Mouse (Mus musculus): ENCODE measurements around the gene Cckbr.

Gene Cckbr

DNA sequence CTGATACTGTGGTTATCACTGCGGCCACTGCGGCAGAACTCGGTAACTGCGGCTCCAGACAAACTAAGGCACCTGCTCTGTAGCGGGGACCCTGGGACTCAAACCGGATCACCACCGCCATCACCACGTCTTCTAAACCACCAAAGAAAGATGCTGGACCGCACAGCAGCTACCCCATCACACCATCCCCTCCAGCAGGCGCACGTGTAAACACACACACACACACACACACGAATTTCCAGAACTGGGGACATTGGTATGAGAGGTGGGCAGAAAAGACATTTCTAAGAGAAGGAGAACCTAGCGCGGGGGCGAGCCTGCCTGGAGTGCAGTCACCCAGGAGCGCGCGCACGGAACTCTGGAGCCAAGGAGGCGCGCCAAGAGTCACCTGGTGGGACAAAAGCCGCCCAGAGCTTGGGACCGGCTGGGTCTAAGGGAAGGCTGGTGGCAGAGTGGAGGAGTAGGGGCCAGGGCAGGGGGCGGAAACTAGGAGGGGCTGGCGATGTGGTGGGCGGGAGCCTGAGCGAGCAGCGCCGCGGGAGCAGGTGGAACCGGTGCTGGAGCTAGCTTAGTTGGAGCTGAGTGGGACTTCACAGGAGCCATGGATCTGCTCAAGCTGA, at the start of gene Cckbr:
TSS of gene Cckbr (plus strand) at position 308 of the 620 bp plus-strand sequence.
- TF ChIP-seq NANOG (IDR thresholded peaks at IDR 0.05; ENCODE audit: borderline replicate concordance, low read length) (no peak), CTCF (conservative IDR thresholded peaks at IDR 0.05; ENCODE audit: low read length) (no peak), POU5F1 (IDR thresholded peaks at IDR 0.05; ENCODE audit: borderline replicate concordance, low read length) (no peak)

DNA sequence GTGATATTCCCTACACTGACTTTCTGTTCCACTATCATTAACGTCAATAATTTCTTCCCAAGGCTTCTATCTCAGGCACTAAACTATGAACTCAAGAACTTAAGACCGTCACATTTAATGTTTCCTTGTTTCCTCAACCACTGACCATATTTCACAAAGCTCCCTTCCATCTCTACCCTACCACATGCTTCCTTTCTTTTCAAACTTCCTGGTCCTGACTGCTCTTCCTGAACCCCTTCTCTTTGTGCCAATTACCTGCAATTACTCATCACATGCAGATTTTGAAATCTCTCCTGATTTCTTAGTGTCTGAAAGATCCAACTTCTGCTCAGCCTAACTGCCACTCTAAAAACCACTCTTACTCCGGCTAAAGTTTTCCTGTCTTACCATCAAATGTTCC, 45.2 kb upstream of the Cckbr start:
- TF ChIP-seq CTCF (conservative IDR thresholded peaks at IDR 0.05; ENCODE audit: low read length), result no peak
- TF ChIP-seq POU5F1 (IDR thresholded peaks at IDR 0.05; ENCODE audit: borderline replicate concordance, low read length), result no peak
- no peak for TF ChIP-seq NANOG (IDR thresholded peaks at IDR 0.05; ENCODE audit: borderline replicate concordance, low read length)
- Histone ChIP-seq H3K4me3 (replicated peaks; ENCODE audit: low read length) (no peak overlapping the region), H3K36me3 (ENCODE audit: insufficient read depth, low read length) (peaks cover 98% of the 10 kb centered on the region), H3K4me1 (replicated peaks; ENCODE audit: low read depth, low read length) (no peaks in the 10 kb centered on the region), H3K9me3 (ENCODE audit: low read length) (no peaks in the 10 kb centered on the region), H3K27me3 (ENCODE audit: insufficient read depth, low read length) (no peaks in the 10 kb centered on the region)

More for the DNA sequence above, at the start of gene Cckbr:
- Histone ChIP-seq H3K36me3 (ENCODE audit: insufficient read depth, low read length) (no peaks in the 10 kb centered on the region), H3K4me3 (replicated peaks; ENCODE audit: low read length) (peak within 1 kb of the TSS; percentile 77), H3K4me1 (replicated peaks; ENCODE audit: low read depth, low read length) (peaks cover 11% of the 10 kb centered on the region), H3K9me3 (ENCODE audit: low read length) (no peaks in the 10 kb centered on the region), H3K27me3 (ENCODE audit: insufficient read depth, low read length) (peaks cover 74% of the 10 kb centered on the region)

DNA sequence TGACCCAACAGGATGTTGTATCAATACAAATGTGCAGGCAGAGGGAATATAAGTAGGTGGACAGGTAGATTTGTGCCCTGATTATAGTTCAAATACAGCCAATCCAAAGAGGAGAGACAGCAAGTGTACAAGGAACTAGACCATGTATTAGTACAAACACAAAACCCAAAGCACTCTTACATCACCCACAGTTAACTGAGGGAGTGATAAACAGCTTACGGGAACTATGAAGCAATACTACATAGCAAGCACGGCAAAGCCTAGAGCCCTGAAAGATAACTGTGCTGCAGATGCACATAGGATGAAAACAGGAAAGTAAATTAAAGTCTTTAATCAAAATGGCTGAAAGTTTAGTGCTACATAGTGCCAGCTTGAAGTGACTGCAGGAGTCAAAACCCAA, 37.8 kb upstream of the Cckbr start:
- TF ChIP-seq CTCF (conservative IDR thresholded peaks at IDR 0.05; ENCODE audit: low read length), result no peak
- Histone ChIP-seq H3K36me3 (ENCODE audit: insufficient read depth, low read length) (peaks cover 87% of the 10 kb centered on the region), H3K9me3 (ENCODE audit: low read length) (no peaks in the 10 kb centered on the region), H3K27me3 (ENCODE audit: insufficient read depth, low read length) (no peaks in the 10 kb centered on the region), H3K4me1 (replicated peaks; ENCODE audit: low read depth, low read length) (no peaks in the 10 kb centered on the region), H3K4me3 (replicated peaks; ENCODE audit: low read length) (no peak overlapping the region)

DNA sequence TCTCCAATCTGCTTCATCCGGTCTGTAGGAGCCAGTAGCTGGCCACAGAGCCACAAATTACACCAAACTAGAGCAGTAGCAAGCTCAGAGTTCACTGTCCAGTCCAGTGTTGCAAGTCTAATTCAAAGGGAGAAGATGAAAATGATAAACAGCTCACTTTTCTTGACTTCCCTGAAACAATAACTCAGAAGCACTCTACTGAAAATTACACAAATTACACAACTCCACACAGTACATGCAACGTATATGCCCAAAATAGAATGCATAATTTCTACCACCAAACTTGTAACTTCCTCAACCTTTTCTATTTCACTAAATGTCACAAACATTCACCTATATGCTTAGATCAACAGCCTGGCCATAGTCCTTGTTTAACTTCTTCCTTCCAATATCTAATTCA, 35.3 kb upstream of the Cckbr start:
- no peaks in the 10 kb centered on the region for H3K27me3 ChIP-seq (ENCODE audit: insufficient read depth, low read length)
- no peaks in the 10 kb centered on the region for H3K4me1 ChIP-seq (replicated peaks; ENCODE audit: low read depth, low read length)
- H3K36me3 ChIP-seq (ENCODE audit: insufficient read depth, low read length), result peaks cover 74% of the 10 kb centered on the region
- no peaks in the 10 kb centered on the region for H3K9me3 ChIP-seq (ENCODE audit: low read length)
- TF ChIP-seq NANOG (IDR thresholded peaks at IDR 0.05; ENCODE audit: borderline replicate concordance, low read length) (no peak), CTCF (conservative IDR thresholded peaks at IDR 0.05; ENCODE audit: low read length) (no peak), POU5F1 (IDR thresholded peaks at IDR 0.05; ENCODE audit: borderline replicate concordance, low read length) (no peak)
- H3K4me3 ChIP-seq (replicated peaks; ENCODE audit: low read length), result no peak overlapping the region

DNA sequence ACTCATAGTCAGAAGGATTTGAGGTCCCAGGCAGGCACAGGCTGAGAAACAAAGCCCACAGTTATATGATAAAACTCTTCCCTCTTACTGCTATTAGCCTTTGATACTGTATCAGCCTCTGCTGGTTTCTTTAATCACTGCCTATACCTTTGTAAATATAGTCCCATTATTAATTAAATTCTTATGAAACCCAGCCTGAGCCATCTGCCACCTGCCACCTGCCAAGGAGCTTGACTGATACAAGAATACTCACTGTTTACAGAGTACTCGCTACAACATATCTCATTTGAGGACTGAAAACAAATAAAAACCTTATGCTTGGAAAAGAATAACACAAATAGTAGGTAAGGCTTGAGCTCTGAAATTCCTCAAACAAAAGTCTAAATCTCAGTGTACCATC, 30.9 kb upstream of the Cckbr start:
- Histone ChIP-seq H3K4me1 (replicated peaks; ENCODE audit: low read depth, low read length) (peaks cover 13% of the 10 kb centered on the region), H3K9me3 (ENCODE audit: low read length) (no peaks in the 10 kb centered on the region), H3K36me3 (ENCODE audit: insufficient read depth, low read length) (peaks cover 52% of the 10 kb centered on the region), H3K4me3 (replicated peaks; ENCODE audit: low read length) (no peak overlapping the region), H3K27me3 (ENCODE audit: insufficient read depth, low read length) (no peaks in the 10 kb centered on the region)
- no peak for TF ChIP-seq POU5F1 (IDR thresholded peaks at IDR 0.05; ENCODE audit: borderline replicate concordance, low read length)
- no peak for TF ChIP-seq NANOG (IDR thresholded peaks at IDR 0.05; ENCODE audit: borderline replicate concordance, low read length)
- no peak for TF ChIP-seq CTCF (conservative IDR thresholded peaks at IDR 0.05; ENCODE audit: low read length)

DNA sequence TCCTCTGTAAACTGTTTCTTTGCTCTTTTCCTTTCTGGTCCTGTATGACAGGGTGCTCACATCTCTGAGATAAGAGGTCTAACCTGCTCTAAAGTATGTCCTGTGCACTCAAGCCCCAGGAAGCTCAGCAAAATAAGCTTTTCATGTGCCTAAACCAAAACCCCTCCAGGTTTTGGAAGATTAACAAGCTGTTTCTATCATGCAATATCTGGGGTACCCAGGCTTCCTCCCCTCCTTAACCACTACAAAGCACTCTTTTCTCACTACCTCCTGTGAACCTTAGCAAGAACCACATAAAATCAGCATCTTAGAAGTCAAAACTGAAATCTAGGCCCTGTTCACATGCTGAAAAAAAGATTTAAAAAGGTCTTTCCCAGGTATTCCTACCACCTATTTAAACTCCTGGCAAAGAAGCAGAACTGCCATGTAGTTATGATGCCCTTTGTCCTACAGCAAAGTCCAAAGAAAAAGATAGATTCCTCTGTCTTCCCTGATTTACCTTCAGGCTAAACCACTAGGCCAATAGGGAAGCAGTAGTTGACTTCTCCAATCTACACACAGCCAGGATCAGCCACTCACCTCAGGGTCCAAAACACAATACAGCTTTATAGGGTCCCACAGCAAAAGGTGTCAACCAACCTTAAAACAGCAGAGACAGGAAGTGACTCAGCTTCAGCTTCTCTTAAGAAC, 30.3 kb upstream of the Cckbr start:
- no peaks in the 10 kb centered on the region for H3K9me3 ChIP-seq (ENCODE audit: low read length)
- H3K4me3 ChIP-seq (replicated peaks; ENCODE audit: low read length), result no peak overlapping the region
- no peaks in the 10 kb centered on the region for H3K27me3 ChIP-seq (ENCODE audit: insufficient read depth, low read length)
- no peak for TF ChIP-seq NANOG (IDR thresholded peaks at IDR 0.05; ENCODE audit: borderline replicate concordance, low read length)
- TF ChIP-seq CTCF (conservative IDR thresholded peaks at IDR 0.05; ENCODE audit: low read length), result no peak
- no peak for TF ChIP-seq POU5F1 (IDR thresholded peaks at IDR 0.05; ENCODE audit: borderline replicate concordance, low read length)
- H3K4me1 ChIP-seq (replicated peaks; ENCODE audit: low read depth, low read length), result peaks cover 13% of the 10 kb centered on the region
- H3K36me3 ChIP-seq (ENCODE audit: insufficient read depth, low read length), result peaks cover 46% of the 10 kb centered on the region

DNA sequence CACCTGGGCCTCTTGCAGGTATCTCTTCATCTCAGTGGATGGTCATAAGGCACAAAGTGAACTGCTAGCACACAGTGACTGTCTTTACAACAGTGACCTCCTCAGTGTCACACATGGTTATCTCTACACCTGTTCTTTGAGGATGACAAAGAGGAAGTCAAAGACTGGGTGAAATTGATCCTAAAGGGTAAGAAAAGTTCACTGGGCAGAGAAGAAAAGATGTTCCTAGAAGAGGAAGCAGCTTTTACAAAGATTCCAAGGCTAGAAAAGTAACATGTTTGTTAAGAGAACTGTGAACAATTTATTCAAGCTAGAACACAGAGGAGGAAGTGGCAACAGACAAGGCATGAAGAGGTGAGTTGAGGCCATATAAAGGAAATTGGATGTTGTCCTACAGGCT, 29.4 kb upstream of the Cckbr start:
- Histone ChIP-seq H3K4me1 (replicated peaks; ENCODE audit: low read depth, low read length) (peaks cover 21% of the 10 kb centered on the region), H3K9me3 (ENCODE audit: low read length) (no peaks in the 10 kb centered on the region), H3K36me3 (ENCODE audit: insufficient read depth, low read length) (peaks cover 43% of the 10 kb centered on the region), H3K4me3 (replicated peaks; ENCODE audit: low read length) (no peak overlapping the region), H3K27me3 (ENCODE audit: insufficient read depth, low read length) (no peaks in the 10 kb centered on the region)
- TF ChIP-seq POU5F1 (IDR thresholded peaks at IDR 0.05; ENCODE audit: borderline replicate concordance, low read length) (no peak), CTCF (conservative IDR thresholded peaks at IDR 0.05; ENCODE audit: low read length) (no peak), NANOG (IDR thresholded peaks at IDR 0.05; ENCODE audit: borderline replicate concordance, low read length) (no peak)

DNA sequence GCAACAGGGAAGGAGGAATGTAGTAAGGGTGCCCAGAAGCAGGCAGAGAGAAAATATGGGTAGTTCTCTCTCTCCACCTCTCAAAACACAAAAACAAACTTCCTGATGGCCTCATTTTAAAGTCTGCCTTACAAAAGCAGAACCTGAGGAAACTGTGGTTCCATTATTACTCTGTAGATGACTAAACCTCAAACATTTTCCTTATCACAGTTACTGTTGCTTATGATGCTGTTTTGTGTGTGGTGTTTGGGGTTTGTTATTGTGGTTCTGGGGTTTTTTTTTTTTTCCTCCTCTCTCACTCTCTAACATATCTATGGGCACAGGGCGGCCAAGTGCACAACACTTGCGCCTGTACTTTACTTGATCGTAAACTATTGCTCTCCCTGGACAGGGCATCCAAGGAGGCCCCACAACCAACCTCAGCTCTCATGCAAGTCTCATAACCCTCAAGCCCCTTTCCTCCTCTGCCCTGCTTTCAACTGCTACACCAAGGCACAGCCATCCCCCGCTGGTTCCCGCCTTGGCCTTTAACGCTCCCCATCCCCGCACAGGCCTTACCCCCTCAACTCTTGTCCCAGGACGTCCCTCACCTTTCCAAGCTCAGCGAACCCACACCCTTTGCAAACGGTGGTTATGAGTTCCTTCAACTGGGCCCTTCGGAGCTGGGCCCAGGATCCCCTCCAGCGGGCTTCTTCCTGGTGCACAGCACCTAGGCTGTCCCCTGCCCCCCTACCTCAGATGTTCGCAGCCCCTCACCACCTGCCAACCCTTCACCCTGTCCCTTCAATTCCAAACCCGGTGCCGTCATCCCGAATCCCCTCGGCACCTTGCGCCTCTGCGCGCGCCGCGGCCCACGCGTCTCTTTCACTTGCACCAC, 26.2 kb upstream of the Cckbr start:
- Histone ChIP-seq H3K4me1 (replicated peaks; ENCODE audit: low read depth, low read length) (peaks cover 48% of the 10 kb centered on the region), H3K9me3 (ENCODE audit: low read length) (no peaks in the 10 kb centered on the region), H3K27me3 (ENCODE audit: insufficient read depth, low read length) (no peaks in the 10 kb centered on the region), H3K36me3 (ENCODE audit: insufficient read depth, low read length) (peaks cover 30% of the 10 kb centered on the region), H3K4me3 (replicated peaks; ENCODE audit: low read length) (peak overlapping the region; percentile 95)
- TF ChIP-seq NANOG (IDR thresholded peaks at IDR 0.05; ENCODE audit: borderline replicate concordance, low read length) (no peak), CTCF (conservative IDR thresholded peaks at IDR 0.05; ENCODE audit: low read length) (no peak), POU5F1 (IDR thresholded peaks at IDR 0.05; ENCODE audit: borderline replicate concordance, low read length) (no peak)

All from E14TG2a.4 (cell line).